Comparison of ENCODE assay signal across 15 mouse cellular contexts in the genomic region with DNA sequence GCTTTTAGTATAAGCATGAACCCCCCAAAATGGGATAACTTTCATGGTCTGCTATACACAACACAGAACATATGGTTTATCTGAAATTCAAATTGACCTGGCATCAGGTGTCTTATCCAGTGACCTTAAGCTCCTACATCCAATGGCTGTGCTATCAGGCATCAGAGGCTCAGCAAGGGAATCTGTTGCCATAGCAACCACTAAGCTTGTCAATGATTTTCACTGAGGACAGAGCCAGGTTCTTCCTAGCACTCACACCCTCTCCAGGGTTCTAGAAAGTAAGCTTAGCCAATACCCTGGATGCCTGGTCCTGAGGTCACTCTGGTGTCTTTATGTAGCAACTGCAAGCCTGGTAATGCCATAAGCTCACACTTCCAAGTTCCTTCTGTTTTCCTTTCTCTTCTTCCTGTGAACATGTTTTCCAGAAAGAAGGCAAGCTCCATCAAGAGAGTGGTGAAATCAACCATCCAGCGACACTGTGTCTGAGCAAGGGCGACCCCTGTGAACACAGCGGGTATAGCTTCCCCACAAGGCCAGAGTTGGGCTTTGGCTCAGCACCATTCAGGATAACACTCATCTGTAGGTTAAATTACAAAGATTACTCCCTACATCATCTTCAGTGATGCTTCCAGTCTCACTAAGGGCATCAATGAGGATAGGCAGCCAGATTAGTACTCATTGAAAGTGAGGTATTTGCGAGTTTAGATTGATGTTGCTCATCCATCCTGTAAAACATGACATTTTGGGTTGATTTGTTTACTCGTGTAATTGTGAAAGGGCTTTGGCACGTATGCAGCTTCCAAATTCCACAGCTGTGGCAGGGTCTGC. TPM values are rescaled to one million over a fixed set of nuclear protein-coding genes. Genes with fewer than 3 reads are reported as not detected.
DNase-seq lines count a peak whose midpoint lies in the region; ATAC-seq and TF ChIP-seq lines count a peak whose summit lies in the region.
"Had no signal": no experiment of that assay in that cellular context is flagged by ENCODE, and none has a peak within 500 bp of the region (broad histone marks: within the 10 kb centered on the region; RNA-seq: fewer than 3 reads in every experiment).

No protein-coding gene starts in this region.

- no peak overlapping the region for H3K4me2 ChIP-seq in hindbrain, embryonic 11.5 days (replicated peaks; ENCODE audit: low read depth, low read length)
- H3K4me2 ChIP-seq in midbrain, embryonic 14.5 days (ENCODE audit: low read length) = no peak overlapping the region
- H3K4me2 ChIP-seq: neural tube, embryonic 12.5 days had no signal

- no peak for TF ChIP-seq POLR2A in brain, embryonic 14.5 days (IDR thresholded peaks at IDR 0.05; ENCODE audit: borderline replicate concordance, extremely low read depth, insufficient read depth, insufficient read length, poor library complexity, severe bottlenecking)

- no peaks in the 10 kb centered on the region for H3K9me3 ChIP-seq in hindbrain, embryonic 11.5 days (ENCODE audit: control insufficient read depth, low read length)
- no peaks in the 10 kb centered on the region for H3K9me3 ChIP-seq in midbrain, embryonic 14.5 days (ENCODE audit: control insufficient read depth, low read length)
- H3K9me3 ChIP-seq: heart, embryonic 10.5 days; neural tube, embryonic 12.5 days had no signal

- peak; percentile 28; the same call in 1 of the 2 replicates for TF ChIP-seq CTCF in brain, embryonic 14.5 days (IDR thresholded peaks at IDR 0.05; ENCODE audit: borderline replicate concordance, extremely low read depth, insufficient read depth, insufficient read length)

- no peak overlapping the region for H3K9ac ChIP-seq in hindbrain, embryonic 11.5 days (ENCODE audit: low read depth, low read length)
- no peak overlapping the region for H3K9ac ChIP-seq in midbrain, embryonic 14.5 days (replicated peaks; ENCODE audit: low read length)
- H3K9ac ChIP-seq: neural tube, embryonic 12.5 days had no signal

- H3K4me3 ChIP-seq in hindbrain, embryonic 11.5 days (ENCODE audit: low read depth, low read length) = no peak overlapping the region
- no peak overlapping the region for H3K4me3 ChIP-seq in midbrain, embryonic 14.5 days (replicated peaks; ENCODE audit: low read depth, low read length)
- H3K4me3 ChIP-seq: heart, embryonic 10.5 days; neural tube, embryonic 12.5 days had no signal

- ATAC-seq in hindbrain, embryonic 11.5 days (ENCODE audit: low FRiP score) = 0 out of 2 replicates have a peak, but pooled peaks have one; percentile 17
- no peak for ATAC-seq in midbrain, embryonic 14.5 days (ENCODE audit: low FRiP score, low TSS enrichment)
- ATAC-seq: activated CD4-positive, CD25-positive, alpha-beta regulatory T cell, adult 4 months had no signal

- 50% methylated on average over 6 of the region's 6 CpGs for WGBS in hindbrain, embryonic 11.5 days
- WGBS in midbrain, embryonic 14.5 days = 52% methylated on average over 6 of the region's 6 CpGs

- DNase-seq in layer of hippocampus, postnatal 14 days (ENCODE audit: low spot score in 2 of 2) = peak; percentile 17 to 26
- DNase-seq in layer of hippocampus, postnatal 25 days (ENCODE audit: extremely low spot score in 1 of 2, low spot score in 1 of 2) = no peak
- peak; percentile 80 for DNase-seq in brain, embryonic 14.5 days (ENCODE audit: low read depth)
- DNase-seq in hindbrain, embryonic 11.5 days (ENCODE audit: low spot score) = peak; percentile 33
- peak; percentile 82 for DNase-seq in midbrain, embryonic 14.5 days
- no peak for DNase-seq in kidney, postnatal 36 days
- DNase-seq in c-Kit-positive CD71-positive TER-119-positive erythroid progenitor cells, embryonic 14.5 days (ENCODE audit: low spot score) = no peak
- no peak for DNase-seq in ovary, adult 18-20 months (ENCODE audit: low spot score)
- DNase-seq: cerebellum, adult 18-20 months; kidney, adult 18-20 months; thymus, postnatal 14 days had no signal

- no peaks in the 10 kb centered on the region for H3K27me3 ChIP-seq in hindbrain, embryonic 11.5 days (ENCODE audit: control insufficient read depth, insufficient read depth, low read length)
- H3K27me3 ChIP-seq in midbrain, embryonic 14.5 days (ENCODE audit: control insufficient read depth, insufficient read depth, low read length) = no peaks in the 10 kb centered on the region
- H3K27me3 ChIP-seq: neural tube, embryonic 12.5 days had no signal

- H3K27ac ChIP-seq in hindbrain, embryonic 11.5 days (ENCODE audit: low read depth, low read length) = no peak overlapping the region
- H3K27ac ChIP-seq in midbrain, embryonic 14.5 days (replicated peaks; ENCODE audit: low read depth, low read length) = peak overlapping the region; percentile 63
- H3K27ac ChIP-seq: heart, embryonic 10.5 days; neural tube, embryonic 12.5 days had no signal

- H3K36me3 ChIP-seq in hindbrain, embryonic 11.5 days (ENCODE audit: control insufficient read depth, insufficient read depth, low read length) = no peaks in the 10 kb centered on the region
- no peaks in the 10 kb centered on the region for H3K36me3 ChIP-seq in midbrain, embryonic 14.5 days (ENCODE audit: control insufficient read depth, insufficient read depth, low read length)
- H3K36me3 ChIP-seq: heart, embryonic 10.5 days; neural tube, embryonic 12.5 days had no signal

- no peaks in the 10 kb centered on the region; the same call in 1 of the 2 replicates for H3K4me1 ChIP-seq in hindbrain, embryonic 11.5 days (replicated peaks; ENCODE audit: control insufficient read depth, insufficient read depth, low read length)
- peaks cover 31% of the 10 kb centered on the region for H3K4me1 ChIP-seq in midbrain, embryonic 14.5 days (ENCODE audit: control insufficient read depth, insufficient read depth, low read length)

RNA-seq across cellular contexts. Expression of gene Slco2a1, which starts 2.0 kb away (rescaled TPM):
- total RNA-seq in layer of hippocampus, postnatal 14 days (2021) = 1 to 10 TPM; 5.3 to 5.8 TPM
- 1 to 10 TPM; 2.6 to 2.7 TPM for total RNA-seq in layer of hippocampus, postnatal 25 days (2021)
- 1.2 and 1.9 TPM in 2 replicates for polyA plus RNA-seq in brain, embryonic 14.5 days (2012; rRNA removed)
- 0.43 and 0.60 TPM in 2 replicates for polyA plus RNA-seq in hindbrain, embryonic 11.5 days (2014; fragmentation: Nextera tagmentation; extraction: Ambion mirVana)
- polyA plus RNA-seq in midbrain, embryonic 14.5 days (2014; fragmentation: Nextera tagmentation; extraction: Ambion mirVana) = 0.88 and 1.5 TPM in 2 replicates
- total RNA-seq: CH12.LX had no signal

Comparison
In these comparisons a context has a peak if more than half of its experiments do, and no peak if none do; other contexts are left out.
1. DNase-seq: peak in layer of hippocampus, postnatal 14 days (2 of 2), brain, embryonic 14.5 days (single experiment), hindbrain, embryonic 11.5 days (single experiment) and midbrain, embryonic 14.5 days (single experiment); none in layer of hippocampus, postnatal 25 days (0 of 2), kidney, postnatal 36 days (0 of 2), c-Kit-positive CD71-positive TER-119-positive erythroid progenitor cells, embryonic 14.5 days (single experiment) and ovary, adult 18-20 months (single experiment).